Mouse (Mus musculus): ENCODE results near the gene E2f8. TPM values are rescaled to one million over a fixed set of nuclear protein-coding genes. Genes with fewer than 3 reads are reported as not detected.

Gene E2f8
- polyA plus RNA-seq, 1 experiment from 2014 or later, result 29.1 TPM

- DNase-seq (ENCODE audit: low spot score), result no peak
- Histone ChIP-seq H3K4me3 (ENCODE audit: low read depth, low read length) (no peak overlapping the region), H3K9ac (ENCODE audit: low read length) (no peak overlapping the region), H3K4me2 (ENCODE audit: low read depth, low read length, severe bottlenecking) (no peak overlapping the region), H3K36me3 (ENCODE audit: control insufficient read depth, insufficient read depth, low read length) (no peaks in the 10 kb centered on the region), H3K9me3 (ENCODE audit: control insufficient read depth, low read length) (no peaks in the 10 kb centered on the region), H3K4me1 (replicated peaks; ENCODE audit: control insufficient read depth, insufficient read depth, low read length) (no peaks in the 10 kb centered on the region), H3K27ac (ENCODE audit: low read depth, low read length) (no peak overlapping the region), H3K27me3 (ENCODE audit: control insufficient read depth, insufficient read depth, low read length) (no peaks in the 10 kb centered on the region)
- WGBS, result 88% methylated on average over 4 of the region's 4 CpGs
- ATAC-seq (replicated peaks; ENCODE audit: low FRiP score), result no peak
Measured at GRCm38 (mm10) chr7:48859362-48859761, 22.0 kb downstream of the E2f8 start.

DNA sequence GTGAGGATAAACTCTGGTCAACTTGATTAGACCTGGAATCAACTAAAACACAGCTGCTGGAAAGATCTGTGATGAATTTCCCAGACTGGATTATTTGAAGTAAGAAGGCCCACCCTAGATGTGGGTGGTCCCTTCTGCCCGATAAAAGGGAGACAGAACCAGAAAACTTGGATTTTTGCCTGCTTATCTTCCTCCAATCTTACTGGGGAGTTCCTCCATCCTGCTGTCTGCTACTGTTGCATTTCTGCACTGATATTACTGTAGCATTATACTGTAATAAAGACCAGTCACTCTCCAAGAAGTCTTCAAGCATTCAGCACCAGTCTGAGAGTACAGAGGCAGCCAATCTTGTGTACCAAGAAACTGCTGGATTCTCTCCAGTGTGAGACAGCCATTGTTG is 23.1 kb downstream of the E2f8 start:
- H3K36me3 ChIP-seq (ENCODE audit: control insufficient read depth, insufficient read depth, low read length), result no peaks in the 10 kb centered on the region
- no peak overlapping the region for H3K27ac ChIP-seq (ENCODE audit: low read depth, low read length)
- ATAC-seq (replicated peaks; ENCODE audit: low FRiP score), result no peak
- H3K9me3 ChIP-seq (ENCODE audit: control insufficient read depth, low read length), result no peaks in the 10 kb centered on the region
- H3K27me3 ChIP-seq (ENCODE audit: control insufficient read depth, insufficient read depth, low read length), result no peaks in the 10 kb centered on the region
- no peak overlapping the region for H3K4me3 ChIP-seq (ENCODE audit: low read depth, low read length)
- H3K4me1 ChIP-seq (replicated peaks; ENCODE audit: control insufficient read depth, insufficient read depth, low read length), result no peaks in the 10 kb centered on the region
- H3K9ac ChIP-seq (ENCODE audit: low read length), result no peak overlapping the region
- 89% methylated on average over 1 of the region's 1 CpGs for WGBS
- no peak for DNase-seq (ENCODE audit: low spot score)
- H3K4me2 ChIP-seq (ENCODE audit: low read depth, low read length, severe bottlenecking), result no peak overlapping the region

DNA sequence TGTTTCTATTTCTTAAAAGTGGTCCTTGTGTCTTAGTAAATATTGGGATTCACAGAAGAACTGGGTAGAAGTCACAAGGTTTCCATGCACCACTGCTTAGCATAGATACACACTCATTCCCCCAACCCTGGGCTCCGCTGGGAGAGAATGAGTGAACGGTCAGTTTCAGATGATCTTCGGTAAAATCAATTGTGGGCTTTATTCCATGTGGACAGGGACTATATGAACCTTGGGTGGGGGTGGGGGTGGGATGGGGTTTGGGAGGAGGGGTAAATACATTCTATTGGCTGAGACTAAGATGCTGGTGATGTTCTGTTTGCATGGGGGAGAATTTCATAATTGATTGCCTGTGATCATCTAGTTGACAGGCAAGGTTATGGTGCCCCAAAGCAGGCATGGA is 25.9 kb downstream of the E2f8 start:
- Histone ChIP-seq H3K9ac (ENCODE audit: low read length) (no peak overlapping the region), H3K4me1 (replicated peaks; ENCODE audit: control insufficient read depth, insufficient read depth, low read length) (no peaks in the 10 kb centered on the region), H3K36me3 (ENCODE audit: control insufficient read depth, insufficient read depth, low read length) (no peaks in the 10 kb centered on the region), H3K27me3 (ENCODE audit: control insufficient read depth, insufficient read depth, low read length) (no peaks in the 10 kb centered on the region), H3K9me3 (ENCODE audit: control insufficient read depth, low read length) (no peaks in the 10 kb centered on the region), H3K27ac (ENCODE audit: low read depth, low read length) (no peak overlapping the region), H3K4me3 (ENCODE audit: low read depth, low read length) (no peak overlapping the region), H3K4me2 (ENCODE audit: low read depth, low read length, severe bottlenecking) (no peak overlapping the region)
- DNase-seq (ENCODE audit: low spot score) (no peak), ATAC-seq (replicated peaks; ENCODE audit: low FRiP score) (no peak)
- WGBS, result 91% methylated on average over 3 of the region's 3 CpGs

- WGBS, result 92% methylated on average over 13 of the region's 13 CpGs
- H3K4me1 ChIP-seq (replicated peaks; ENCODE audit: control insufficient read depth, insufficient read depth, low read length), result no peaks in the 10 kb centered on the region
- no peaks in the 10 kb centered on the region for H3K27me3 ChIP-seq (ENCODE audit: control insufficient read depth, insufficient read depth, low read length)
- ATAC-seq (replicated peaks; ENCODE audit: low FRiP score) (no peak), DNase-seq (ENCODE audit: low spot score) (no peak)
- H3K36me3 ChIP-seq (ENCODE audit: control insufficient read depth, insufficient read depth, low read length), result no peaks in the 10 kb centered on the region
- no peaks in the 10 kb centered on the region for H3K9me3 ChIP-seq (ENCODE audit: control insufficient read depth, low read length)
- no peak overlapping the region for H3K27ac ChIP-seq (ENCODE audit: low read depth, low read length)
- H3K4me3 ChIP-seq (ENCODE audit: low read depth, low read length), result no peak overlapping the region
- H3K4me2 ChIP-seq (ENCODE audit: low read depth, low read length, severe bottlenecking), result no peak overlapping the region
- H3K9ac ChIP-seq (ENCODE audit: low read length), result no peak overlapping the region
Measured at GRCm38 (mm10) chr7:48853496-48853895, 27.9 kb downstream of the E2f8 start.

- DNase-seq (ENCODE audit: low spot score) (no peak), ATAC-seq (replicated peaks; ENCODE audit: low FRiP score) (no peak)
- 58% methylated on average over 6 of the region's 6 CpGs for WGBS
Measured at GRCm38 (mm10) chr7:48851529-48852104, 29.8 kb downstream of the E2f8 start.

GRCm38 (mm10) chr7:48847820-48848650 is 33.4 kb downstream of the E2f8 start, which contains the start of gene Csrp3:
TSS of gene Csrp3 (minus strand) at chr7:48848033.
- Histone ChIP-seq H3K4me2 (ENCODE audit: low read depth, low read length, severe bottlenecking) (no peak within 1 kb of the TSS), H3K27me3 (ENCODE audit: control insufficient read depth, insufficient read depth, low read length) (no peaks in the 10 kb centered on the region)
- no peak for ATAC-seq (replicated peaks; ENCODE audit: low FRiP score)

More at GRCm38 (mm10) chr7:48851529-48852104, 29.8 kb downstream of the E2f8 start:
- Histone ChIP-seq H3K27me3 (ENCODE audit: control insufficient read depth, insufficient read depth, low read length) (no peaks in the 10 kb centered on the region), H3K4me3 (ENCODE audit: low read depth, low read length) (no peak overlapping the region), H3K9me3 (ENCODE audit: control insufficient read depth, low read length) (no peaks in the 10 kb centered on the region), H3K4me1 (replicated peaks; ENCODE audit: control insufficient read depth, insufficient read depth, low read length) (0 out of 2 replicates have a peak, but pooled peaks cover 3% of the 10 kb centered on the region), H3K27ac (ENCODE audit: low read depth, low read length) (no peak overlapping the region), H3K36me3 (ENCODE audit: control insufficient read depth, insufficient read depth, low read length) (no peaks in the 10 kb centered on the region), H3K4me2 (ENCODE audit: low read depth, low read length, severe bottlenecking) (no peak overlapping the region), H3K9ac (ENCODE audit: low read length) (no peak overlapping the region)

GRCm38 (mm10) chr7:48846755-48847154 is 34.6 kb downstream of the E2f8 start:
- 0 out of 2 replicates have a peak, but pooled peaks cover 3% of the 10 kb centered on the region for H3K4me1 ChIP-seq (replicated peaks; ENCODE audit: control insufficient read depth, insufficient read depth, low read length)
- 59% methylated on average over 6 of the region's 6 CpGs for WGBS
- DNase-seq (ENCODE audit: low spot score), result no peak

More at GRCm38 (mm10) chr7:48847820-48848650, 33.4 kb downstream of the E2f8 start, which contains the start of gene Csrp3:
- 58% methylated on average over 11 of the region's 11 CpGs for WGBS
- DNase-seq (ENCODE audit: low spot score), result no peak
- Histone ChIP-seq H3K9me3 (ENCODE audit: control insufficient read depth, low read length) (no peaks in the 10 kb centered on the region), H3K27ac (ENCODE audit: low read depth, low read length) (no peak within 1 kb of the TSS), H3K4me3 (ENCODE audit: low read depth, low read length) (no peak within 1 kb of the TSS), H3K9ac (ENCODE audit: low read length) (no peak within 1 kb of the TSS), H3K36me3 (ENCODE audit: control insufficient read depth, insufficient read depth, low read length) (no peaks in the 10 kb centered on the region), H3K4me1 (replicated peaks; ENCODE audit: control insufficient read depth, insufficient read depth, low read length) (0 out of 2 replicates have a peak, but pooled peaks cover 3% of the 10 kb centered on the region)

GRCm38 (mm10) chr7:48845213-48845973 is 36.0 kb downstream of the E2f8 start:
- no peak for ATAC-seq (replicated peaks; ENCODE audit: low FRiP score)
- H3K27me3 ChIP-seq (ENCODE audit: control insufficient read depth, insufficient read depth, low read length), result no peaks in the 10 kb centered on the region

More at GRCm38 (mm10) chr7:48846755-48847154, 34.6 kb downstream of the E2f8 start:
- H3K27ac ChIP-seq (ENCODE audit: low read depth, low read length), result no peak overlapping the region
- H3K27me3 ChIP-seq (ENCODE audit: control insufficient read depth, insufficient read depth, low read length), result no peaks in the 10 kb centered on the region
- H3K4me3 ChIP-seq (ENCODE audit: low read depth, low read length), result no peak overlapping the region
- no peak for ATAC-seq (replicated peaks; ENCODE audit: low FRiP score)
- no peaks in the 10 kb centered on the region for H3K9me3 ChIP-seq (ENCODE audit: control insufficient read depth, low read length)
- no peak overlapping the region for H3K9ac ChIP-seq (ENCODE audit: low read length)
- H3K4me2 ChIP-seq (ENCODE audit: low read depth, low read length, severe bottlenecking), result no peak overlapping the region
- no peaks in the 10 kb centered on the region for H3K36me3 ChIP-seq (ENCODE audit: control insufficient read depth, insufficient read depth, low read length)

More at GRCm38 (mm10) chr7:48845213-48845973, 36.0 kb downstream of the E2f8 start:
- Histone ChIP-seq H3K36me3 (ENCODE audit: control insufficient read depth, insufficient read depth, low read length) (no peaks in the 10 kb centered on the region), H3K27ac (ENCODE audit: low read depth, low read length) (no peak overlapping the region), H3K4me1 (replicated peaks; ENCODE audit: control insufficient read depth, insufficient read depth, low read length) (0 out of 2 replicates have a peak, but pooled peaks cover 3% of the 10 kb centered on the region), H3K4me3 (ENCODE audit: low read depth, low read length) (no peak overlapping the region), H3K9ac (ENCODE audit: low read length) (no peak overlapping the region), H3K4me2 (ENCODE audit: low read depth, low read length, severe bottlenecking) (no peak overlapping the region), H3K9me3 (ENCODE audit: control insufficient read depth, low read length) (no peaks in the 10 kb centered on the region)
- no peak for DNase-seq (ENCODE audit: low spot score)
- 92% methylated on average over 12 of the region's 12 CpGs for WGBS

All from forebrain, embryonic 11.5 days (tissue).